In the genomic region with DNA sequence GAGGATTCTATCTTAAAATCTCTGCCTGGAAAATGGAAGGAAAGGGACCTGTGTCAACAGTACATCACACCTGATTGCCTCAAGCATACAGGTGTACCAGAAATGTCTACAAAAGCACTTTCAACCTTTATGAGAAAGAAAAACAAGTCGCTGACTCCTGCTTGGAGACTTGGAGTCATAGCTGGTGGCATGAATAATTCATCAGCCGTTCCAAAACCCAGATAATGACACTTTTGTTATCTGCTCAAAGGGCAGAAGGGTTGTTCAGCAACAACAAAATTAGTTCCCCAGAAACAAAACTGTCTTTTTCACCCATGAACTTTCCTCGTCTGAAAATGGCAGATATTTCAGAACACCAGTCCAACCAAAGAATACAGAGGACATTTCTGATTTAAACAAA, we compare ENCODE assay signal across 22 mouse cellular contexts. TPM values are rescaled to one million over a fixed set of nuclear protein-coding genes. Genes with fewer than 3 reads are reported as not detected.
"Had no signal": no experiment of that assay in that cellular context is flagged by ENCODE, and none has a peak within 500 bp of the region (broad histone marks: within the 10 kb centered on the region; RNA-seq: fewer than 3 reads in every experiment).

No protein-coding gene starts in this region.

- H3K4me1 ChIP-seq: kidney, embryonic 15.5 days; liver, embryonic 13.5 days; lung, embryonic 15.5 days; megakaryocyte, embryonic 14.5 days had no signal

- H3K27ac ChIP-seq: kidney, embryonic 15.5 days; liver, embryonic 13.5 days; lung, embryonic 15.5 days; macrophage had no signal

- H3K9me3 ChIP-seq: kidney, embryonic 15.5 days; limb, embryonic 15.5 days; liver, embryonic 13.5 days; lung, embryonic 15.5 days had no signal

- DNase-seq: kidney, adult 2 months; kidney, postnatal 25 days; layer of hippocampus, postnatal 36 days; liver, embryonic 13.5 days; liver, postnatal 0 days; lung, postnatal 14 days; right cerebral cortex, postnatal 4 days; spleen, adult 18-20 months; thymus, adult 2 months; thymus, postnatal 25 days had no signal

- H3K9ac ChIP-seq: kidney, embryonic 15.5 days; limb, embryonic 15.5 days; liver, embryonic 13.5 days; liver, postnatal 0 days; lung, embryonic 15.5 days had no signal

- H3K4me2 ChIP-seq: kidney, embryonic 15.5 days; limb, embryonic 15.5 days; liver, embryonic 13.5 days; lung, embryonic 15.5 days had no signal

- H3K4me3 ChIP-seq: kidney, embryonic 15.5 days; limb, embryonic 15.5 days; liver, embryonic 13.5 days; lung, embryonic 15.5 days; megakaryocyte, embryonic 14.5 days had no signal

- ATAC-seq: intestine, embryonic 16.5 days; liver, postnatal 0 days had no signal

- H3K27me3 ChIP-seq: kidney, embryonic 15.5 days; limb, embryonic 15.5 days; liver, embryonic 13.5 days; lung, embryonic 15.5 days; megakaryocyte, embryonic 14.5 days had no signal

- H3K36me3 ChIP-seq: kidney, embryonic 15.5 days; limb, embryonic 15.5 days; liver, embryonic 13.5 days; lung, embryonic 15.5 days had no signal

RNA-seq across cellular contexts. Expression of a gene that starts 26.9 kb away (rescaled TPM):
- total RNA-seq: layer of hippocampus, postnatal 36 days; left cerebral cortex, adult 8-10 months; left cerebral cortex, postnatal 25 days had no signal
- polyA plus RNA-seq: intestine, embryonic 16.5 days; kidney, adult 2 months; kidney, embryonic 15.5 days; limb, embryonic 11.5 days; limb, embryonic 15.5 days; liver, embryonic 13.5 days; liver, postnatal 0 days; lung, embryonic 15.5 days; macrophage; neural tube, embryonic 14.5 days; stomach, embryonic 14.5 days; thymus, adult 2 months; urinary bladder, adult 2 months had no signal
